Comparison of ENCODE assay signal across 20 mouse cellular contexts in the genomic region with DNA sequence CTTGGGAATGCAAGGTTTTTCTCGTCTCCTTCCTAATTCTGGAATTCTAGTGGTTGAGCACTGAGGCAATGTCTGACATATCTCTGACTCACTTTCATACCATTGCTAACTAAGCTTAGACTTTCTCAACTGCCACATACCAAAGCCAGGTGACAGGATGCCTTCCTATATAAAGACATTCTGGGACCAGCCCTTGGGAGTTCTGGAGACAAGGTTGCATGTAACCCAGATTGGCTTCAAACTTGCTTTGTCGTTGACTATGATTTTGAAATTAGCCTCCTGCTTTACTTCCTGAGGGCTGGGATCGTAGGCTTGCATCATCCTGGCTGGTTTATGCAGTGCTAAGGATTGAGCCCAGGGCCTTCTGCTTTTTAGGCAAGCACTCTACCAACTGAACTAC.
DNase-seq lines count a peak whose midpoint lies in the region; ATAC-seq and TF ChIP-seq lines count a peak whose summit lies in the region.
"Had no signal": no experiment of that assay in that cellular context is flagged by ENCODE, and none has a peak within 500 bp of the region (broad histone marks: within the 10 kb centered on the region; RNA-seq: fewer than 3 reads in every experiment).

No protein-coding gene starts in this region.

- no peak overlapping the region for H3K4me2 ChIP-seq in heart, postnatal 0 days (ENCODE audit: low read depth, low read length)
- H3K4me2 ChIP-seq: limb, embryonic 15.5 days; midbrain, embryonic 15.5 days had no signal

- 46% methylated on average over 3 of the region's 3 CpGs for WGBS in heart, postnatal 0 days
- 75% methylated on average over 3 of the region's 3 CpGs for WGBS in heart, embryonic 10.5 days
- WGBS in forebrain, embryonic 10.5 days, result 90% methylated on average over 3 of the region's 3 CpGs

- no peak overlapping the region for H3K27ac ChIP-seq in heart, postnatal 0 days (ENCODE audit: low read depth)
- no peak overlapping the region for H3K27ac ChIP-seq in heart, embryonic 10.5 days
- no peak overlapping the region for H3K27ac ChIP-seq in forebrain, embryonic 10.5 days
- H3K27ac ChIP-seq: gastrocnemius, adult 2 months; heart, adult 2 months; limb, embryonic 15.5 days; midbrain, embryonic 15.5 days had no signal

- H3K4me1 ChIP-seq in heart, postnatal 0 days (ENCODE audit: control insufficient read depth, insufficient read depth), result peaks cover 9% of the 10 kb centered on the region; the same call in 1 of the 2 replicates
- peaks cover 32% of the 10 kb centered on the region for H3K4me1 ChIP-seq in heart, embryonic 10.5 days
- H3K4me1 ChIP-seq in forebrain, embryonic 10.5 days, result peaks cover 24% of the 10 kb centered on the region

- H3K4me3 ChIP-seq in heart, postnatal 0 days (ENCODE audit: low read depth, low read length), result no peak overlapping the region
- H3K4me3 ChIP-seq in heart, embryonic 10.5 days, result no peak overlapping the region
- no peak overlapping the region for H3K4me3 ChIP-seq in forebrain, embryonic 10.5 days
- H3K4me3 ChIP-seq: gastrocnemius, adult 2 months; heart, adult 2 months; limb, embryonic 15.5 days; midbrain, embryonic 15.5 days had no signal

- no peak for TF ChIP-seq CTCF in heart, postnatal 0 days (IDR thresholded peaks at IDR 0.05; ENCODE audit: low read depth)

- TF ChIP-seq EP300 in heart, postnatal 0 days (IDR thresholded peaks at IDR 0.05; ENCODE audit: low read depth), result no peak

- H3K36me3 ChIP-seq in heart, postnatal 0 days (replicated peaks; ENCODE audit: control insufficient read depth, insufficient read depth, low read length), result no peaks in the 10 kb centered on the region
- H3K36me3 ChIP-seq in heart, embryonic 10.5 days, result no peaks in the 10 kb centered on the region
- no peaks in the 10 kb centered on the region for H3K36me3 ChIP-seq in forebrain, embryonic 10.5 days (replicated peaks)
- H3K36me3 ChIP-seq: limb, embryonic 15.5 days; midbrain, embryonic 15.5 days had no signal

- H3K9ac ChIP-seq in heart, postnatal 0 days (replicated peaks; ENCODE audit: low read depth, low read length), result no peak overlapping the region
- H3K9ac ChIP-seq: limb, embryonic 15.5 days; liver, postnatal 0 days; midbrain, embryonic 15.5 days had no signal

- peak; percentile 49; the same call in 1 of the 2 replicates for ATAC-seq in heart, postnatal 0 days (ENCODE audit: insufficient read depth, low read depth)
- 0 out of 2 replicates have a peak, but pooled peaks have one; percentile 43 for ATAC-seq in common myeloid progenitor, adult 5-6 weeks (replicated peaks; ENCODE audit: low read depth, poor library complexity, severe bottlenecking)
- ATAC-seq in megakaryocyte progenitor cell, adult 5-6 weeks (replicated peaks; ENCODE audit: poor library complexity), result peak; percentile 69
- ATAC-seq: forebrain, embryonic 16.5 days; liver, postnatal 0 days; midbrain, embryonic 15.5 days had no signal

- no peaks in the 10 kb centered on the region for H3K27me3 ChIP-seq in heart, postnatal 0 days (ENCODE audit: control insufficient read depth, insufficient read depth, low read length)
- H3K27me3 ChIP-seq in heart, embryonic 10.5 days (ENCODE audit: insufficient read depth, poor library complexity, severe bottlenecking), result no peaks in the 10 kb centered on the region
- no peaks in the 10 kb centered on the region for H3K27me3 ChIP-seq in forebrain, embryonic 10.5 days (ENCODE audit: poor library complexity, severe bottlenecking)
- H3K27me3 ChIP-seq: CH12.LX; limb, embryonic 15.5 days; midbrain, embryonic 15.5 days had no signal

- no peaks in the 10 kb centered on the region for H3K9me3 ChIP-seq in heart, postnatal 0 days (replicated peaks; ENCODE audit: control insufficient read depth, low read length)
- no peaks in the 10 kb centered on the region for H3K9me3 ChIP-seq in heart, embryonic 10.5 days
- no peaks in the 10 kb centered on the region for H3K9me3 ChIP-seq in forebrain, embryonic 10.5 days
- H3K9me3 ChIP-seq: limb, embryonic 15.5 days; midbrain, embryonic 15.5 days had no signal

- peak; percentile 37 for DNase-seq in heart, postnatal 0 days (ENCODE audit: low spot score)
- no peak for DNase-seq in heart, embryonic 10.5 days (ENCODE audit: low spot score)
- peak; percentile 87 for DNase-seq in Muller cell, postnatal 12 days (ENCODE audit: inconsistent ontology term)
- no peak for DNase-seq in forebrain, embryonic 10.5 days (ENCODE audit: extremely low spot score, low spot score)
- DNase-seq in right cerebral cortex, postnatal 4 days, result no peak
- DNase-seq: adrenal gland, postnatal 25 days; cerebellum, adult 9-11 months; embryo, embryonic 11 days; gastrocnemius, adult 2 months; heart, adult 2 months; kidney, adult 9 months; kidney, postnatal 36 days; liver, postnatal 0 days; thymus, postnatal 14 days had no signal

Comparison
In these comparisons a context has a peak if more than half of its experiments do, and no peak if none do; other contexts are left out.
1. DNase-seq: peak in heart, postnatal 0 days (single experiment) and Muller cell, postnatal 12 days (single experiment); none in heart, embryonic 10.5 days (single experiment), forebrain, embryonic 10.5 days (single experiment) and right cerebral cortex, postnatal 4 days (single experiment).
2. Peak in every context shown above with its lines, with median percentiles within 50 percentile points of each other: ATAC-seq.